9 mouse cellular contexts compared by ENCODE assay signal in the genomic region with DNA sequence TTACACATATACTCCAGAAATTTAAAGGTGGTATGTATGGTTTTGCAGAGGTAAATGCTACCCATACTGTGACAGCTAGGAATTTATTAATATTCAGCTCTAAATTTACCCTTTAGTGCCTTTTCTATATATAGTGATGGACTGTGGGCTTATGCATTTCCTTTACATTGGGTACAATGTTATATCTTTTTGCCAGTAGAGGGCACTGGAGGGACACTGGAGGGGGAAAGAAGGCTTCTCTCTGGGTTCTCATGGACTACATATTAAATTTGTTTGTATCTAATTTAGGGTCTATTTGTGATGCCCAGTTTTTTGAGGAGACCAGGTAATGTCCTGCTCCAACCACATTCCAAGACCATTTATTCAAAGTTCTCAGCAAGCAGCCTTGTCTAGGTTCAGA.
DNase-seq lines count a peak whose midpoint lies in the region; ATAC-seq and TF ChIP-seq lines count a peak whose summit lies in the region.
"Had no signal": no experiment of that assay in that cellular context is flagged by ENCODE, and none has a peak within 500 bp of the region (broad histone marks: within the 10 kb centered on the region; RNA-seq: fewer than 3 reads in every experiment).

No protein-coding gene starts in this region.

- no peak overlapping the region for H3K4me3 ChIP-seq in intestine, postnatal 0 days (ENCODE audit: low read depth, low read length)
- H3K4me3 ChIP-seq in intestine, embryonic 16.5 days (ENCODE audit: low read length) = no peak overlapping the region
- H3K4me3 ChIP-seq: intestine, embryonic 15.5 days had no signal

- no peaks in the 10 kb centered on the region for H3K36me3 ChIP-seq in intestine, postnatal 0 days (ENCODE audit: control insufficient read depth, insufficient read depth)
- no peaks in the 10 kb centered on the region for H3K36me3 ChIP-seq in intestine, embryonic 16.5 days (ENCODE audit: control insufficient read depth, insufficient read depth, low read length)
- H3K36me3 ChIP-seq: intestine, embryonic 15.5 days had no signal

- no peaks in the 10 kb centered on the region for H3K9me3 ChIP-seq in intestine, postnatal 0 days (ENCODE audit: control insufficient read depth)
- H3K9me3 ChIP-seq in intestine, embryonic 16.5 days (ENCODE audit: control insufficient read depth, low read length) = no peaks in the 10 kb centered on the region
- H3K9me3 ChIP-seq: intestine, embryonic 15.5 days had no signal

- no peak for ATAC-seq in intestine, postnatal 0 days
- ATAC-seq in intestine, embryonic 16.5 days = no peak
- ATAC-seq: intestine, embryonic 15.5 days had no signal

- no peaks in the 10 kb centered on the region for H3K27me3 ChIP-seq in intestine, postnatal 0 days (replicated peaks; ENCODE audit: control insufficient read depth, insufficient read depth, low read length)
- H3K27me3 ChIP-seq in intestine, embryonic 16.5 days (replicated peaks; ENCODE audit: control insufficient read depth, insufficient read depth, low read length) = no peaks in the 10 kb centered on the region
- H3K27me3 ChIP-seq: intestine, embryonic 15.5 days had no signal

- H3K9ac ChIP-seq in intestine, postnatal 0 days (ENCODE audit: low read depth, low read length) = no peak overlapping the region
- no peak overlapping the region for H3K9ac ChIP-seq in intestine, embryonic 16.5 days (ENCODE audit: low read depth, low read length)
- H3K9ac ChIP-seq: intestine, embryonic 15.5 days had no signal

- peak; percentile 69 for TF ChIP-seq CTCF in intestine, postnatal 0 days (IDR thresholded peaks at IDR 0.05; ENCODE audit: low read depth)

- H3K4me2 ChIP-seq in intestine, postnatal 0 days (replicated peaks; ENCODE audit: low read depth) = no peak overlapping the region
- H3K4me2 ChIP-seq in intestine, embryonic 16.5 days (ENCODE audit: low read depth, low read length) = no peak overlapping the region
- H3K4me2 ChIP-seq: intestine, embryonic 15.5 days had no signal

- H3K27ac ChIP-seq in intestine, postnatal 0 days (ENCODE audit: low read depth, low read length) = no peak overlapping the region
- H3K27ac ChIP-seq in intestine, embryonic 16.5 days (ENCODE audit: low read length) = no peak overlapping the region
- H3K27ac ChIP-seq: intestine, embryonic 15.5 days had no signal

- no peaks in the 10 kb centered on the region for H3K4me1 ChIP-seq in intestine, postnatal 0 days (replicated peaks; ENCODE audit: control insufficient read depth, insufficient read depth, low read length)
- no peaks in the 10 kb centered on the region for H3K4me1 ChIP-seq in intestine, embryonic 16.5 days (ENCODE audit: control insufficient read depth, insufficient read depth, low read length)
- H3K4me1 ChIP-seq: intestine, embryonic 15.5 days had no signal

- DNase-seq in A20 (ENCODE audit: low read depth, low spot score) (peak; percentile 39), MEL-GATA-1-ER (ENCODE audit: extremely low read depth, low read depth) (peak; percentile 33)
- DNase-seq in forelimb bud, embryonic 11.5 days (ENCODE audit: low read depth, low spot score) = peak; percentile 14
- DNase-seq in adrenal gland, postnatal 36 days = no peak
- no peak for DNase-seq in ovary, postnatal 10 days (ENCODE audit: low spot score)
- no peak for DNase-seq in cerebellum, adult 9-11 months

Comparison
In these comparisons a context has a peak if more than half of its experiments do, and no peak if none do; other contexts are left out.
1. DNase-seq: peak in A20 (single experiment), MEL-GATA-1-ER (single experiment) and forelimb bud, embryonic 11.5 days (single experiment); none in adrenal gland, postnatal 36 days (0 of 2), ovary, postnatal 10 days (single experiment) and cerebellum, adult 9-11 months (single experiment).